Mouse (Mus musculus) left cerebral cortex, postnatal 4 days (tissue): Measurements from ENCODE around the gene Zfand4. TPM values are rescaled to one million over a fixed set of nuclear protein-coding genes. Genes with fewer than 3 reads are reported as not detected.
"Not testable (repeated sequence)": the region's sequence is repeated elsewhere in the genome, so short reads cannot be mapped to it uniquely, and the experiment has no call there.

Experiments
- DNase-seq: peaks from one replicate; pipeline ENCODE4 v3.0.0-alpha.2; 2022
- intact Hi-C: fragments of 180-260 bp; cut with DNase I; formaldehyde crosslinking; loops from one replicate; pipeline ENCODE4 v1.15.1; 2025
- total RNA-seq, 2 experiments: library from RNA; stranded (reverse); gene quantifications; 2 replicates each; pipeline ENCODE4 v1.2.3; 2021

The Zfand4 gene
- total RNA-seq, result 10 to 100 TPM in 1 of 2 experiments, 1 to 10 TPM in 1; 7.5 to 11.6 TPM

DNA sequence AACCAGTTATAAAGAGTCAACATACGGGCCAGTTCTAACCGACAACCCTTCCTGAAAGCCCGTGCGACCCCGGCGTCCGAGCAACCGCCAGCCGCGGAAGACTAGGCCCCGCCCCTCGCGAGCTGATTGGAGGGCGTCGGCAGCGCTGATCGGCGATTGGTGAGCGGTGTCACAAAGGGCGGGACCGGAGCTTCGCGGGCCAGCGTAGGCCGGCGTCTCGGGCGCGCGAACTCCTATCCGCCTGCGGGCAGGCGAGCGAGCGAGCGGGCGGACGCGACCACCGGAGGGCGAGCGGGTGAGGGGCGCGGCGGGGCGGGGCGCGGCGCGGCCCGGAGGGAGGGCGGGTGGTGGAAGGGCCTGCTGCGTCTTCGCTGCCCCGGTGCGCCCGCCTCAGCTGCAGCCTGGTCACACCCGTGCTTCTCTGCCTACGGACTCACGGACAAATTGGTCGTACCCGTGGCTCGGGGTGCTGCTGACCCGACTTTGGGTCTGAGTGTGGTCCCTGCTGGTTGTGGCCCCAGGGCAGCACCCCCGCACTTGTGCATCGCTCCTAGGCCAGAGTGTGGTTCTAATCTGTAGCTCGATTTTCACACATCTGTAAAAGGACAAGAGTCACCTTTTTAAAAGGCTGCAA, at the start of gene Zfand4:
Zfand4 (plus strand) TSS at position 205 of the 634 bp plus-strand sequence.
- intact Hi-C loops, result loop anchor here (10.0 kb wide), 1 partner anchor 161 kb away; no protein-coding TSS in a partner anchor
- DNase-seq, result peak; percentile 96

DNA sequence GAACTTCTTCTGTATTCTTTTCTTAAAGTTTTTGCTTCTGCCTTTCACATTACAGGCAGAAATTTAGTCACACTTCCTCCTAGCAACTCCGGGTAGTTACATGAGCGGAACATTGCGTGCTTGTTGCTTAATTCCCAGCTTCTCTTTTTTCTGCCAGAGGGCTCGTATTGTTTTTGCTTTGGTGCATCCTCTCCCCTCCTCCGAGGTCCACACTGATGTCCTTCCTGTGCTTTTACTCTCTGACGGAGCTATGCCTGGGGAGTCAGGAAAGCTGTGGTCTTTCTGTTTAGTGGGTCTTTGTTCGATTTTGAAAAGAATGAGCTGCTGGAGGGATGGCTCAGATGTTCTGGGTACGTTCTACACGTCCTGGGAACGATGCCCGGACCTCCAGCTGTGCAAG, 36.3 kb upstream of the Zfand4 start:
- no peak for DNase-seq
- intact Hi-C loops, result no loop called here

DNA sequence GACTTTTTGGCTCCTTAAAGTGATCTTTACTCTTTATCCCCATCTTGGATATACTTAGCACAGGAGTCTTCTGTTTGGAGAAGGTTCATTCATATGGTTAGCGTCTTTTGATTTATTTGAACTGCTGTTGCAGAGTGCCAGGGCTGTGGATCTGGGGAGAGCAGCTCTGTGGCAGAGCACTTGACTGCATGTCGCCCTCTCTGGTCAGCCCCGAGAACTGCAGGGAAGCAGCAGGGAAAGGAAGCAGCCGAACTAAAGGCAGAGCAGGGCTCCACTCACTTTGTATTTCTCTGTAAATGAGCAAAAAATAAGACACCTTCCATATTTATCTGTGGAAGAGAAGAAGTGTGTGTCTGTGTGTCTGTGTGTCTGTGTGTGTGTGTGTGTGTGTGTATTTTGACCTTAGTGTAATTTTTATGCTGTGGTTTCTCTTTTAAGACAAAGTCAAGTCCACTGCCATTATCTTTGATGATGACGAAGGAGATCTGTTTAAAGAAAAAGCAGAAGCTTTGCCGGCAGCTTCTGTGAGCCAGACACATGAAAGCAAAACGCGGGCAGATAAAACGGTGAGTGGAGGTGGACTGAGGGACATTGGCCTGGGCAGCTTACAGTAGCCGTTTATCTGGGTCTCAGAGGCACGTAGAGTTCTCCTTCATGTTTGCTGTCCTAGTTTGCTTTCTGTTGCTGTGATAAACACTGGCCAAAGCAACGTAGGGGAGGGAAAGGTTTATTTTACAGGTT, 35.1 kb upstream of the Zfand4 start:
- DNase-seq, result peak; percentile 66
- intact Hi-C loops, result no loop called here

DNA sequence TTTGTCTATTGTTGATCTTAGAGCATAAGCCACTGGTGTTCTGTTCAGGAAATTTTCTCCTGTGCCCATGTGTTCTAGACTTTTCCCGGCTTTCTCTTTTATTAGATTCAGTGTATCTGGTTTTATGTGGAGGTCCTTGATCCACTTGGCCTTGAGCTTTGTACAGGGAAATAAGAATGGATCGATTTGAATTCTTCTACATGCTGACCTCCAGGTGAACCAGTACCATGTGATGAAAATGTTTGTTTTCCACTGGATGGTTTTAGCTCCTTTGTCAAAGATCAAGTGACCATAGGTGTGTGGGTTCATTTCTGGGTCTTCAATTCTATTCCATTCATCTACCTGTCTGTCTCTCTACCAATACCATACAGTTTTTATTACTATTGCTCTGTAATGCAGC, 29.2 kb upstream of the Zfand4 start:
- DNase-seq, intact Hi-C loops: not testable (repeated sequence)

DNA sequence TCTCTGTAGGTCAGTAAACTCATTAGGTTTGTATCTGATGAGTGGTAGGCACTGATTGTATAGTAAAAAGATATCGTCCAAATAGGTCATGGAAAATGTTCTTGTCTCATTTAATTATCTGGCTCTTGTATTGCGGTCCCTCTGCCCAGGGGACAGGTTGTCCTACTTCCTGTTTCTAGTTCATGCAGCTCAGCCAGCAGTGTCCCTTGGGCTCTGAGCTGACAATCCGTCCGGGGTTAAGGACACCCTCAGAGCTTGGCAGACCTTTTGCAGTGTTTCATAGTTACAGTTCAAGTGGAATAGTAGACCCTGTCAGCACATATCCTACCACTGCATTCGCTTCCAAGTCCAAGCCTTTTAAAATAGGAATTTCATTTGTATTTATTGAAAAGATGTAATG, 28.7 kb upstream of the Zfand4 start:
- no peak for DNase-seq
- intact Hi-C loops, result no loop called here

DNA sequence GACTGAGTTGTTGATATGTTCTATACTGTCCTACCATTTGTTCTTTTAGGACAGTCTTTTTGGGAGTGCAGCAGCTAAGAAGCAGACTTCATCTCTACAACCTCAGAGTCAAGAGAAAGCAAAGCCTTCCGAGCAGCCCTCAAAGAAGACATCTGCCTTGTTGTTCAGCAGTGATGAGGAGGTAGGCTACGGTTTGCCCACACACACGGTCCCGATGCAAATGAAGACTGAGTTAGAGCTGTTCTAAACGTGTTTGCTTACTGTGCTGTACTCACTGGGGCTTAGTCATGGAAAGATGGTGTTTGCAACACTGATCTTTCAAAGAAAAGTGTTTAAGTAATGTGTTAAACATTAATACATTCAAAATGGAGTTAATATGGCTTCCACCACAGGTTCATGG, 25.9 kb upstream of the Zfand4 start:
- intact Hi-C loops, result no loop called here
- no peak for DNase-seq

DNA sequence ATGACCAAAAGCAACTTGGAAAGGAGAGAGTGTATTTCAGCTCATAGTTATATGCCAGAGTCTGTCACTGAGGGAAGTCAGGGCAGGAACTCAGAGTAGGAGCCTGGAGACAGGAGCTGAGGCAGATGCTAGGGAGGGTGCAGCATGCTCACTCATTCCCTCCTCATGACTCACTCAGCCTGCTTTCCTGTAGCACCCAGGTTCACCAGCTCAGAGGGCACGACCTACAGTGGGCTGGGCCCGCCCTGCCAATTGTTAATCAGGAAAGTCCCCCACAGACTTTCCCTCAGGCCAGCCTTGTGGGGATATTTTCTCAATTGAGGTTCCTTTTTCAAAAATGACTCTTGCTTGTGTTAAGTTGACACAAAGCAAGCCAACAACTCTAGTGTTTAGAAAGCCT, 23.7 kb upstream of the Zfand4 start:
- no peak for DNase-seq
- intact Hi-C loops, result no loop called here

DNA sequence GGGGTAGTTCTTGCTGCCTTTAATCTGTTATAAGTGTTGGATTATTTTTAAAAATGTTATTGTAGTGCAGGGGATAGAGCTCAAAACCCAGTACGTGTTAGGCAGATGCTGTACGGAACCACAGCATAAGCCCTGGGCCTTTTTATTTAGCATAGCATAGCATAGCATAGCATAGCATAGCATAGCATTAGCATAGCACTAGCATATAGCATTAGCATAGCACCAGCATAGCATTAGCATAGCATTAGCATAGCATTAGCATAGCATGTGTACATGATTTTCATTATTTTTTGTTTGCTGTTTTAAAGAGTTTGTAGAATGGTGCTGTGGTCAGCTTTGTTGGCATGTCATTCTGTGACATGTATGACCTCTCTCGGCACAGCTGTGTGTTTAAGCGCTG, 4.4 kb upstream of the Zfand4 start:
- DNase-seq, result no peak
- intact Hi-C loops, result loop anchor here (5.0 to 10.0 kb wide), 2 partner anchors 42 to 165 kb away; no protein-coding TSS in a partner anchor

DNA sequence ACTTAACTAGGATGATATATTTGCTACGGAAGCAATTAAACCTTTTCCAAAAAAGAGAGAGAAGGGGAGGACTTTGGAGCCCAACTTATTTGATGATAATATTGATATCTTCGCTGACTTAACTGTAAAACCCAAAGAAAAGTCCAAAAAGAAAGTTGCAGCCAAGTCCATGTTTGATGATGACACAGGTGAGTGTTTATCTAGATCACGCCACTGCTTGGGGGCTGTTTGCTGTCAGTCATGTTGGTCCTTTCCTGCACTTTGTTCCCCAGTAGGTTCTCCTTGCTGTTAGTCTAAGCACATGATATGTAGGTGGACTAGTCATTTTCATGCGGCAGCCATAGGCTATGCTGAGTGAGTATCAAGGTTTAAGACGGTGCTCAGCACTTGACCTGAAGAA, 3.5 kb upstream of the Zfand4 start:
- intact Hi-C loops, result loop anchor here (10.0 kb wide), 1 partner anchor 164 kb away; no protein-coding TSS in a partner anchor
- no peak for DNase-seq

DNA sequence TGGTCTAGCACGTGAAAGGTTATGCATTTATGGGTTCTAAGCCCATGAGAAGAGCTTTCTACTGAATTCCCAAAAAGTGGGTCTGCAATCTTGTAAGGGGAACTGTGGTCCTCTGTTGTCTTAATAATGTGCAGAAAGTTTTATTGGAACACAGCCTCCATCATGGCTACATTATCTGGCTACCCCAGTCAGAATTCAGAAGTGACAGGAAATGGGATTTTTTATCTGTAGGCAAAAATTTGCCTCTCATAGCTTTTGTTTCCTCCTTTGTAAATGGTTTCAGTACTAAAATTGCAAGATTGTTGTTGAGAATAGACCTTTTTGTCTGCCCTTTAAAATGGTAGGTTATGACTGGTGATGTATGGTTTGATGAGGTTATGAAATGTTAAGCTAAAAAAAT, 1.2 kb upstream of the Zfand4 start:
- intact Hi-C loops, result loop anchor here (10.0 kb wide), 1 partner anchor 162 kb away; no protein-coding TSS in a partner anchor
- DNase-seq, result no peak

DNA sequence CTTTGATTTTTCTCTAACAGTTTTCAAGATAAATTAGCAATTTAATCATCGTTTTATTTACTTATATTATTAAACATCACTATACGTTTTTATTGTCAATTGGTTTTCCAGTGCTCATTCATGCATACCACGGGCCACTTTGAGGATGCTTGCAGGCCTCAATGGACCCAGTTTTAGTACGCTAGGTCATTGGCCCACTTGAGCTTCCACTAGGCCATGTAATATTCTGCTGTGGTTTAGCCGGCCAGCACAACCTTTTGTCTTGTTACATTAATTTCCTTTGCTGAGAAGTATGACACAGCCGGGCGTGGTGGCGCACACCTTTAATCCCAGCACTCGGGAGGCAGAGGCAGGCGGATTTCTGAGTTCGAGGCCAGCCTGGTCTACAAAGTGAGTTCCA, 814 bp downstream of the Zfand4 start:
- DNase-seq, result no peak
- intact Hi-C loops, result loop anchor here (10.0 kb wide), 1 partner anchor 160 kb away; no protein-coding TSS in a partner anchor

DNA sequence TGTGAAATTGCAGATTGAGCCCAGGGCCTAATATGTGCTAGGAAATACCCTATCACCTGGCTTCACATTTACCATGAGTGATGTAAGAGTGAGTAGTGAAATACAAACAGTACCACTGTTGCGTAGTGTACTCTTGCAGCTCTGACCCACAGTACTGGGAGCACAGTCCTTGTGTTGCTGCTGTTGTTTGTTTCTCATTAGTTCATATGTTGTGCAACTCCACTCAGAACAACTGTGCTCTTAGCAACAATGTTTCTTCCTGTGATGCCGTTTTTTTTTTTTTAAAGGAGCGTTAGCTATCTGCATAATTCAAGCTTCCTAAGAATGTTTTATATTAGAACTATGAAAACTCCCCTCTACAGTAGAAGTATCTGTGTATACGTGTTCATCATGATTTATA, 1.6 kb downstream of the Zfand4 start:
- intact Hi-C loops, result loop anchor here (10.0 kb wide), 1 partner anchor 159 kb away; no protein-coding TSS in a partner anchor
- no peak for DNase-seq

DNA sequence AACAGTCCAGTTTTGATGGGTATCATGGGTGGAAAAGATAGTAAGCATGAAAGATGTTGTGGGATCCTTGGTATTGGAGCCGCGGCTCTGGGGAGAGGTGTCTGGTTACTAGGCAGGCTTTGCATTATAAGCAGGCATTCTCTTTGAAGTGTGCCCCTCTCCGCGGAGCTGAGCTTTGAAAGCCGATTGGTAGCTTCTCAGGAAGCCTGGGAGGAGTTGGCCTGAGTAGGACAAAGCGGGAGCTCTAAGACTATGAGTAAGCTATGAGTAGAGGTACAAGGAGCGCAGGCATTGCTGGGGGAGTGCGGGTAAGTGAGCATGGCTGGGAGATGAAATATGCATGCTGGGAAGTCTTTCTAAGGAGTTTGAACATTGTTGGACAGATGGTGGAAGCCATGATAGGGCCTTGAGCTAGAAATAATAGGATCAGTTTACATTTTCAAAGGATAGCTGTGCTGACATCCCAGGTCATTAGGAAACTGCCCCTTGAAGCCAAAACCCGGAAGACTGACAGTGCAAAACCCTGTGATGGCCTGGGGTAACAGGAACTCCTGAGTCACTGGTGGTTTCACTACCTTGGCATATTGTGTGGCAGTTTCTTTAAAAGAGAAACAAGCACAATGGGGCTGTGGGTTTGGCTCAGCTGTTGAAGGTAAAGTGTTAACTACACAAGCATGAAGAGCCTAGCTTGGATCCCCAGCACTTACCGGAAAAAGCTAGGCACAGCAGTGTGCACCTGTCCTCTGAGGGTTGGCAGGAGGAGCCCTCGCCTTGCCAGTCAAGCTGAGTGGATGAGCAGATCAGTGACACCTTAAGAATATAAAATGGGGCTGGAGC, 2.5 kb downstream of the Zfand4 start:
- intact Hi-C loops, result loop anchor here (10.0 kb wide), 1 partner anchor 158 kb away; no protein-coding TSS in a partner anchor

DNA sequence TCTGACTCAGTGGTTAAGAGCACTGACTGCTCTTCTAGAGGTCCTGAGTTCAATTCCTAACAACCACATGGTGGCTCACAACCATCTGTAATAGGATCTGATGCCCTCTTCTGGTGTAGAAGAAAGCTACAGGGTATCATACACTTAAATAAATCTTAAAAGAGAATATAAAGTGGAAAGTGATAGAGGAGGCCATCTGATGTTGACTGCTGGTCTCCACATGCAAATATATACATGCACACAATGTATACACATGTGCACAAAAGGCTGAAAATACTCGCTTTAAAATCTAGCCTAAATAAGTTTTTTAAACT, 3.0 kb downstream of the Zfand4 start:
- DNase-seq, result no peak
- intact Hi-C loops, result loop anchor here (10.0 kb wide), 1 partner anchor 158 kb away; no protein-coding TSS in a partner anchor

More for the DNA sequence above, 2.5 kb downstream of the Zfand4 start:
- DNase-seq, result peak; percentile 21

DNA sequence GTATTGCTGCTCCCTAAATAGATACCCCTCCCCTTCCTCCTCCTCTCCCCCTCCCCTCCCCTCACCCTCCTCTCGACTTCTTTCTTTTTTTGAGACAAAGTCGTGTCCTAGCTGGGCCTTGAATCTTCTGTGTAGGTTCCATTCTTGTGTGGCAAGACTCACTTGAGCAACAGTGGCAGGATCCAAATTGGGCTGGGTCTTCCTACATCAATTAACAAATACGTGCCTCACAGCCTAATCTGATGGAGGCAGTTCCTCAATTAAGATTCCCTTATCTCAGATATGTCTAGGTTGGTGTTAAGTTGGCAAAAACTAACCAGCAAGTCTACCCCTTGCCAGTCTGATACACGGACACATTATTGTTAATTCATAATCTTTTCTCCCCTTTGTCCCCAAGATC, 11.7 kb downstream of the Zfand4 start:
- intact Hi-C loops, result no loop called here
- DNase-seq, result no peak

DNA sequence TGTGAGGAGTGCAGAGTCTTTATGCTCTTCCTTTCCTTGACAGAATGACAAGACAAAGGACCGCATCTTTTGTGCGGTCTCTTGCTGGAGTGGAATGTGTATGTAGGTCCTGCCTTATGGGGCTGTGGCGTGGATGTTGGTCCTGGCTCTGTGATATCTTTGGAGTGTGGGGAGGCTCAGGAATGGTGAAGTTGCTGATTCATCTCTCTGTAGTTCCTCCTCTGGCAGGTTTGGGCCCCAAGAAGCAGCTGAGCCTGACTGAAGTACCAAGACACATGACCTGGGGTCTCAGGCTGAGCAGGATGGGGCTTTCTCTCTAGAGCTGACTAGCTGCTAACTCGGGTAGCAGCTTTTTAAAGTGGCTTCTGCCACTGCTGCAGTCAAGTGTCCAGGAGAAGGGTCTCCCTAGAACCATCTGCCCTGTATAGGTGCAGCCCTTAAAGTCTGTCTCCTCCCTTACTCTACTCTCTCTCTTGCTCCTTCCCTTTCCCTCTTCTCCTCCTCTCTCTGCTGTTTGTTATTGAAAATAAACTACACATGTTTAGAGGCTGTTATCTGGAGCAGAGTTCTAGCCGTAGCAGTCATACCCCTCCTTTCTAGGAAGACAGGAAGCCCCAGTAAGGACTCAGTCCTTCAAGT, 14.8 kb downstream of the Zfand4 start:
- no peak for DNase-seq
- intact Hi-C loops, result no loop called here

DNA sequence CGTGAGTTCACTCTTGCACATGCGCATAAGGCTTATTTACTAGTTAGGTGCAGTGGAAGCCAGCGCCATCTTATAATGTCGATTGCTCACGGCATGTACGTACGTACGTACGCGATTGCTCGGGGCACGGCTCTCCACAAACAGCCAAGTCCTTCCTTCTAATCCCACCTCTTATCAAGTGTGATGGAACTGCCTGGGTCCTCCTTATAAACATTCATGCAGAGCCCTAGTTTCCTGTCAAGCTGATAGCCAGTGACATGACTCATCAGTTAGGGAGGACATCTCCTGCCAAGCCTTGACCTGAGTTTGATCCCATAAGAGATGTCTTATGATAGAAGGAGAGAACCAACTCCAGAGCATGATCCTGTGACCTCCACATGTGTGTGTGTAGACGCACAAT, 17.0 kb downstream of the Zfand4 start:
- intact Hi-C loops, result no loop called here
- no peak for DNase-seq

DNA sequence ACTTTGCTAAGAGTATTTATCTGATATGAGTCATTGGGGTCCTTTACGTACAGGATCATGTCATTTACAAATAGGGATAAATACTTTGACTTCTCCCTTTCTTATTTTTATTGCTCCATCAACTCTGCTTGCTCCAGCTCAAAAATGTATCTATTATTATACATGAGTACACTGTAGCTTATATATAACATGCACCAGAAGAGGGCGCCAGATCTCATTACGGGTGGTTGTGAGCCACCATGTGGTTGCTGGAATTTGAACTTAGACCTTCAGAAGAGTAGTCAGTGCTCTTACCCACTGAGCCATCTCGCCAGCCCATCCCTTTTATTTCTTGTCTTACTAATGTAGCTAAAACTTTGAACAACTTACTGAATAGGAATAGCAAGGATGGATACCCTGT, 18.5 kb downstream of the Zfand4 start:
- intact Hi-C loops, result no loop called here
- DNase-seq, result no peak

DNA sequence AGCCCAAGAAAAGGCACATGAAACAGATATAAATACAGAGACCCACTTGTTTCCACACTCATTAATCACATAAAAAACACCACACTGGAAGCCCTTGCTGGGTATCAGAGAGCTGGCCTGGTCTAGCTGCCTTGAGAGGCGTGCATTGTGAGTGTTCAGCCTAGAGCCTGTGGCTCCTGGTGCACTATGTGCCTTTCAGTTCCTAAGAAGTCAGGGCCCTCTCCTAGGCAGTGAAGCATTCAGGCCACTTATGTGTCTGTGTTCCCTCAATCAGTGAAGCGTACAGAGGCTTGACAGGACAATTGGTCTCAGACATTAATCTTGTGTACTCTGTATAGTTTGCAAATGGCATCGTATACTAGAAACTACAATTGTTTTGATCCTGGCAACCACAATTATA, 19.3 kb downstream of the Zfand4 start:
- intact Hi-C loops, result no loop called here
- DNase-seq, result no peak

DNA sequence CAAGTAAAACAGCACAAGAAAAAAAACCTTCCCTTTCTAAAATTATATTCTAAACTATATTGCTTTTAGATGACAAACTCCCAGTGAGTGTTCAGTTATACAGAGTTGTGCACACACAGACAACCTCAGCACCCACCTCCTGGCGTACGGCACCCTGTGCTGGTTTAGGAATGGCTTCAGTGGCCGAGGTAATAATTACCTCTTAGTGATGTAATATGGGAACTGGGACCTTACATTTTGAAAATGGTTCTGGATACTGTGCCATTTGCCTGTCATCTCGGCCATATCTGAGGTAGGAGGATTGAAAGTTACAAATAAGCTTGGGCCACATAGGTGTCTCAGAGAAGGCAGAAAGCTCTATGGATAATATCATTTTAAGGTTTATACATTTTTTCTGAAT, 22.3 kb downstream of the Zfand4 start:
- intact Hi-C loops, result no loop called here
- no peak for DNase-seq
